Mouse (Mus musculus): ENCODE measurements around the gene Rbfox1. TPM values are rescaled to one million over a fixed set of nuclear protein-coding genes. Genes with fewer than 3 reads are reported as not detected.

The Rbfox1 gene
- polyA plus RNA-seq, 1 experiment = not detected

GRCm38 (mm10) chr16:6716214-6716911 is 831.2 kb downstream of the Rbfox1 start:
- TF ChIP-seq EP300 (IDR thresholded peaks at IDR 0.05; ENCODE audit: insufficient read depth, low read depth, low read length) (no peak), POLR2A (IDR thresholded peaks at IDR 0.05; ENCODE audit: insufficient read depth, low read length) (no peak), CTCF (IDR thresholded peaks at IDR 0.05; ENCODE audit: low read depth, low read length) (no peak)
- H3K9ac ChIP-seq (ENCODE audit: low read depth, poor library complexity, severe bottlenecking) = no peak overlapping the region
- no peaks in the 10 kb centered on the region for H3K27me3 ChIP-seq (ENCODE audit: control insufficient read depth, insufficient read depth, low read length, poor library complexity, severe bottlenecking)
- no peaks in the 10 kb centered on the region for H3K4me1 ChIP-seq (ENCODE audit: control insufficient read depth, insufficient read depth, low read length)
- H3K27ac ChIP-seq (ENCODE audit: insufficient read depth, low read length) = no peak overlapping the region
- H3K4me3 ChIP-seq (ENCODE audit: low read depth, low read length) = no peak overlapping the region
- no peaks in the 10 kb centered on the region for H3K36me3 ChIP-seq (ENCODE audit: control insufficient read depth, insufficient read depth, low read length, poor library complexity, severe bottlenecking)
- no peaks in the 10 kb centered on the region for H3K9me3 ChIP-seq (replicated peaks; ENCODE audit: control insufficient read depth, insufficient read depth, low read length, poor library complexity, severe bottlenecking)

- Histone ChIP-seq H3K27me3 (ENCODE audit: control insufficient read depth, insufficient read depth, low read length, poor library complexity, severe bottlenecking) (no peaks in the 10 kb centered on the region), H3K4me1 (ENCODE audit: control insufficient read depth, insufficient read depth, low read length) (no peaks in the 10 kb centered on the region)
Observed at GRCm38 (mm10) chr16:6719027-6719426, 833.9 kb downstream of the Rbfox1 start.

GRCm38 (mm10) chr16:6732646-6733045 is 847.5 kb downstream of the Rbfox1 start:
- Histone ChIP-seq H3K36me3 (ENCODE audit: control insufficient read depth, insufficient read depth, low read length, poor library complexity, severe bottlenecking) (no peaks in the 10 kb centered on the region), H3K9me3 (replicated peaks; ENCODE audit: control insufficient read depth, insufficient read depth, low read length, poor library complexity, severe bottlenecking) (no peaks in the 10 kb centered on the region), H3K4me3 (ENCODE audit: low read depth, low read length) (no peak overlapping the region), H3K9ac (ENCODE audit: low read depth, poor library complexity, severe bottlenecking) (no peak overlapping the region), H3K27me3 (ENCODE audit: control insufficient read depth, insufficient read depth, low read length, poor library complexity, severe bottlenecking) (no peaks in the 10 kb centered on the region), H3K27ac (ENCODE audit: insufficient read depth, low read length) (no peak overlapping the region), H3K4me1 (ENCODE audit: control insufficient read depth, insufficient read depth, low read length) (no peaks in the 10 kb centered on the region)
- TF ChIP-seq EP300 (IDR thresholded peaks at IDR 0.05; ENCODE audit: insufficient read depth, low read depth, low read length) (no peak), POLR2A (IDR thresholded peaks at IDR 0.05; ENCODE audit: insufficient read depth, low read length) (no peak), CTCF (IDR thresholded peaks at IDR 0.05; ENCODE audit: low read depth, low read length) (no peak)

More at GRCm38 (mm10) chr16:6719027-6719426, 833.9 kb downstream of the Rbfox1 start:
- H3K9me3 ChIP-seq (replicated peaks; ENCODE audit: control insufficient read depth, insufficient read depth, low read length, poor library complexity, severe bottlenecking) = no peaks in the 10 kb centered on the region
- H3K9ac ChIP-seq (ENCODE audit: low read depth, poor library complexity, severe bottlenecking) = no peak overlapping the region
- no peaks in the 10 kb centered on the region for H3K36me3 ChIP-seq (ENCODE audit: control insufficient read depth, insufficient read depth, low read length, poor library complexity, severe bottlenecking)
- H3K4me3 ChIP-seq (ENCODE audit: low read depth, low read length) = no peak overlapping the region
- H3K27ac ChIP-seq (ENCODE audit: insufficient read depth, low read length) = no peak overlapping the region
- TF ChIP-seq CTCF (IDR thresholded peaks at IDR 0.05; ENCODE audit: low read depth, low read length) (no peak), EP300 (IDR thresholded peaks at IDR 0.05; ENCODE audit: insufficient read depth, low read depth, low read length) (no peak), POLR2A (IDR thresholded peaks at IDR 0.05; ENCODE audit: insufficient read depth, low read length) (no peak)

GRCm38 (mm10) chr16:6733427-6733826 is 848.3 kb downstream of the Rbfox1 start:
- Histone ChIP-seq H3K4me1 (ENCODE audit: control insufficient read depth, insufficient read depth, low read length) (no peaks in the 10 kb centered on the region), H3K9me3 (replicated peaks; ENCODE audit: control insufficient read depth, insufficient read depth, low read length, poor library complexity, severe bottlenecking) (no peaks in the 10 kb centered on the region), H3K9ac (ENCODE audit: low read depth, poor library complexity, severe bottlenecking) (no peak overlapping the region), H3K27me3 (ENCODE audit: control insufficient read depth, insufficient read depth, low read length, poor library complexity, severe bottlenecking) (no peaks in the 10 kb centered on the region), H3K27ac (ENCODE audit: insufficient read depth, low read length) (no peak overlapping the region), H3K36me3 (ENCODE audit: control insufficient read depth, insufficient read depth, low read length, poor library complexity, severe bottlenecking) (no peaks in the 10 kb centered on the region), H3K4me3 (ENCODE audit: low read depth, low read length) (no peak overlapping the region)
- TF ChIP-seq CTCF (IDR thresholded peaks at IDR 0.05; ENCODE audit: low read depth, low read length) = no peak
- no peak for TF ChIP-seq EP300 (IDR thresholded peaks at IDR 0.05; ENCODE audit: insufficient read depth, low read depth, low read length)
- no peak for TF ChIP-seq POLR2A (IDR thresholded peaks at IDR 0.05; ENCODE audit: insufficient read depth, low read length)

- H3K36me3 ChIP-seq (ENCODE audit: control insufficient read depth, insufficient read depth, low read length, poor library complexity, severe bottlenecking) = no peaks in the 10 kb centered on the region
- no peaks in the 10 kb centered on the region for H3K9me3 ChIP-seq (replicated peaks; ENCODE audit: control insufficient read depth, insufficient read depth, low read length, poor library complexity, severe bottlenecking)
- H3K27ac ChIP-seq (ENCODE audit: insufficient read depth, low read length) = no peak overlapping the region
- no peak overlapping the region for H3K4me3 ChIP-seq (ENCODE audit: low read depth, low read length)
- no peak overlapping the region for H3K9ac ChIP-seq (ENCODE audit: low read depth, poor library complexity, severe bottlenecking)
- H3K4me1 ChIP-seq (ENCODE audit: control insufficient read depth, insufficient read depth, low read length) = no peaks in the 10 kb centered on the region
- no peaks in the 10 kb centered on the region for H3K27me3 ChIP-seq (ENCODE audit: control insufficient read depth, insufficient read depth, low read length, poor library complexity, severe bottlenecking)
- TF ChIP-seq CTCF (IDR thresholded peaks at IDR 0.05; ENCODE audit: low read depth, low read length) (no peak), EP300 (IDR thresholded peaks at IDR 0.05; ENCODE audit: insufficient read depth, low read depth, low read length) (no peak), POLR2A (IDR thresholded peaks at IDR 0.05; ENCODE audit: insufficient read depth, low read length) (no peak)
Observed at GRCm38 (mm10) chr16:6736566-6736965, 851.4 kb downstream of the Rbfox1 start.

- Histone ChIP-seq H3K9me3 (replicated peaks; ENCODE audit: control insufficient read depth, insufficient read depth, low read length, poor library complexity, severe bottlenecking) (no peaks in the 10 kb centered on the region), H3K27ac (ENCODE audit: insufficient read depth, low read length) (no peak overlapping the region), H3K9ac (ENCODE audit: low read depth, poor library complexity, severe bottlenecking) (no peak overlapping the region), H3K27me3 (ENCODE audit: control insufficient read depth, insufficient read depth, low read length, poor library complexity, severe bottlenecking) (no peaks in the 10 kb centered on the region), H3K4me1 (ENCODE audit: control insufficient read depth, insufficient read depth, low read length) (no peaks in the 10 kb centered on the region), H3K36me3 (ENCODE audit: control insufficient read depth, insufficient read depth, low read length, poor library complexity, severe bottlenecking) (no peaks in the 10 kb centered on the region), H3K4me3 (ENCODE audit: low read depth, low read length) (no peak overlapping the region)
- no peak for TF ChIP-seq EP300 (IDR thresholded peaks at IDR 0.05; ENCODE audit: insufficient read depth, low read depth, low read length)
Observed at GRCm38 (mm10) chr16:6736998-6737397, 851.8 kb downstream of the Rbfox1 start.
